Mouse (Mus musculus) small intestine, adult 2 months (tissue): ENCODE measurements around the gene Gstm1. TPM values are rescaled to one million over a fixed set of nuclear protein-coding genes. Genes with fewer than 3 reads are reported as not detected.
A peak's percentile ranks its signal among the peaks of the same experiment; 100 is the strongest.

ENCODE experiments used
- H3K27ac ChIP-seq: fragments of 200-500 bp; 2 replicates; pipeline ENCODE4 v1.5.1; 2012; ENCODE audit warnings: low read depth, low read length, control low read depth, inconsistent platforms; ENCODE audit not compliant: insufficient read depth
- H3K27me3 ChIP-seq: fragments of 200-500 bp; 2 replicates; pipeline ENCODE4 v1.6.1; 2012; ENCODE audit warnings: mild to moderate bottlenecking, moderate library complexity, low read length, inconsistent platforms; ENCODE audit not compliant: control insufficient read depth, insufficient read depth
- H3K36me3 ChIP-seq: fragments of 200-500 bp; 2 replicates; pipeline ENCODE4 v1.6.1; 2012; ENCODE audit warnings: mild to moderate bottlenecking, low read length, control low read depth, inconsistent platforms; ENCODE audit not compliant: control insufficient read depth, insufficient read depth
- H3K4me1 ChIP-seq: fragments of 200-500 bp; 2 replicates; pipeline ENCODE4 v1.6.1; 2012; ENCODE audit warnings: low read length, inconsistent platforms, mixed read lengths; ENCODE audit not compliant: control insufficient read depth, insufficient read depth, insufficient read length
- H3K4me3 ChIP-seq: fragments of 200-500 bp; 2 replicates; pipeline ENCODE4 v1.5.1; 2012; ENCODE audit warnings: low read depth, mild to moderate bottlenecking, control low read depth, inconsistent platforms, low read length, moderate library complexity
- CTCF ChIP-seq: fragments of 200-500 bp; IDR thresholded peaks from 2 replicates; pipeline ENCODE4 v1.5.1; 2012; ENCODE audit warnings: low read depth, mild to moderate bottlenecking, control low read depth, inconsistent platforms, low read length, moderate library complexity, mixed read lengths; ENCODE audit not compliant: insufficient replicate concordance, insufficient read length; ENCODE audit errors: extremely low read depth
- POLR2A ChIP-seq: fragments of 200-500 bp; IDR thresholded peaks from 2 replicates; pipeline ENCODE4 v1.6.1; 2012; ENCODE audit warnings: low read depth, mild to moderate bottlenecking, control low read depth, inconsistent platforms, low read length, moderate library complexity
- WGBS: fragments of 180-500 bp; shearing (Covaris S2); methylation state at CpG from one replicate; pipeline ENCODE4 v1.1.7; 2018; 5-methylcytosine and 5-hydroxymethylcytosine counted together
- polyA plus RNA-seq: library from polyadenylated mRNA; depleted of rRNA; stranded (reverse); fragments of >200 nt; gene quantifications from 2 replicates; pipeline ENCODE4 v1.2.3, GENCODE M21; 2012; rRNA removed

The Gstm1 gene
- 243 and 695 TPM in 2 replicates for polyA plus RNA-seq

DNA sequence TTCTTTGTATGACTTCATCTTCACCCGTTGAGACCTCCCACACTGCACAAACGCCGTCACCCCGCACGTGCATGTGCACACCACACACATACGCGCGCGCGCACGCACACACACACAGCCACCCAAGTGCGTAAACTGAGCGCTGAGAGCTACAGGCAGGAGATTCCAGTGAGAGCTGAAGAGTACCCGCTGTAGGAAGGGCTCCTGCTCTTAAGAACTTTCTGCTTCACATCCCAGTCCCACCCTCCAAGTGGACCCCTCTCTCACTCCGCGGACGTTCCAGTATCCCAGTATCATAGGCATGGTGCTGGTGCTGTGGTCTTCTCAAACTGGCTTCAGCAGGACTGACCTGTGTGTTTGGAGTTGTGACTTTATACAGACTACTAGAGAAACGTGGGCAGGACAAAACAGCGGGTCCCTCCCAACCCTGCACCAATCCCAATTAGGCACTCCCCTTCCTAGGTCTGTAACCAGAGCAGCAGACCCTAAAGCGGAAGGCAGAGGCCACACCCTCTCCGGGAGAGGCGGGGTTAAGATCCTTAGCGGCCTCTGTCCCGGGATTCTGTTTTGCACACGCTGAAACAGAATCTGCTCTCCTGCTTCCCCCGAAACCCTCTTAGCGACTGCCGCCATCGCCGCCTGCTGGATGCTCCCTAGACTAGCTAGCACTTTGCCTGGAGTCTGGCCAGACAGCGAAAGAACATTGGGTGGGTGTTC lies at the start of gene Gstm1:
Gene Gstm1 (minus strand): TSS at position 501 of the 717 bp plus-strand sequence.
- no peaks in the 10 kb centered on the region for H3K36me3 ChIP-seq
- H3K27ac ChIP-seq = peak within 1 kb of the TSS; percentile 89
- H3K27me3 ChIP-seq = no peaks in the 10 kb centered on the region
- WGBS = under 1% methylated on average over 31 of the region's 31 CpGs
- H3K4me1 ChIP-seq = peaks cover 28% of the 10 kb centered on the region; the same call in 1 of the 2 replicates
- H3K4me3 ChIP-seq = peak within 1 kb of the TSS; percentile 68
- TF ChIP-seq POLR2A (peak; percentile 47; the same call in 1 of the 2 replicates), CTCF (peak; percentile 85)

DNA sequence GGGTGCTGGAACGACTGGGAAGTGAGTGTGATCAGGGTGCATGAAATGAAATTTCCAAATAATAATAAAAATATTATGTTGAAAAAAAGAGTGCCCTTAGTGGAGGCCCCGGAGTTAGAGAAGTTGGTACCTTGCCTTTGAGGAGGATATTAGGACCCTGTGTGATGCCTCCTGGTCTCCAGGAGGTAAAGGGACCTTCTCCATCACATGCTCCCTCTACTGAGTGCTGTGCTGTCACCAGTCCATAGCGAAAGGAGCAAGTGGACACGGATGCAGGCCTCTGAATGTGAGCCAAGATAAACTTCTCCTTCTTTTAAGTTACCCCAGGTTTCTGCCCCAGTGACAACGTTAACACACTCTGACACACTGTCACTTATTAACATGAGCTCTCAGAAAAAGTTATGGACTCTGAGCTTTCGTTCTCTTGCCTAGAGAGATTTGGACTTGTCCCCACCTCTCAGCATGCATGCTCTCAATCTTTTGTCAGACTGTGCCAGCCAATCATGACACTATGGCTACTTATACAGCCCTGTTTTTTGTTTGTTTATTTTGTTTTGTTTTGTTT lies 49.7 kb upstream of the Gstm1 start:
- Histone ChIP-seq H3K4me1 (peaks cover 25% of the 10 kb centered on the region), H3K36me3 (no peaks in the 10 kb centered on the region; the same call in 1 of the 2 replicates), H3K4me3 (no peak overlapping the region), H3K27ac (peak overlapping the region; percentile 89), H3K27me3 (no peaks in the 10 kb centered on the region)
- 21% methylated on average over 6 of the region's 6 CpGs for WGBS
- no peak for TF ChIP-seq POLR2A
- TF ChIP-seq CTCF = no peak

DNA sequence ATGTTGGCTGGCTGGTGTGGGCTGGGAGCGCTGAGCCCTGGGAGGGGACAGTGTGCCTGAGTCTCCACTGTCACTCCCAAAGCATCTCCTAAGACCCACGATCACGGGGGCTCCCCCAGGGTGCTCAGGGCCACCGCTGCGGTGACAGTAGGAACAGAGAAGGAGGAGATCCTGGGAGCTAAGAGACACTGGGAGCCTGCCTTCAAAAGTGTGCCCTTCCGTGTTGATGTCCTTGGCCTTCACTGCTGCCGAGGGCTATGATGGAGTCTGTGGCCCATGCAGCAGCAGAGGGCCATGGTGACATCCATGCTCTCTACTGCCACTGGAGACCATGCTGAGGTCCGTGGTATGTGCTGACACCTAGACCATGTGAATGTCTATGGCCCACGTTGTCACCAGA lies 47.8 kb upstream of the Gstm1 start:
- WGBS = 63% methylated on average over 9 of the region's 9 CpGs

DNA sequence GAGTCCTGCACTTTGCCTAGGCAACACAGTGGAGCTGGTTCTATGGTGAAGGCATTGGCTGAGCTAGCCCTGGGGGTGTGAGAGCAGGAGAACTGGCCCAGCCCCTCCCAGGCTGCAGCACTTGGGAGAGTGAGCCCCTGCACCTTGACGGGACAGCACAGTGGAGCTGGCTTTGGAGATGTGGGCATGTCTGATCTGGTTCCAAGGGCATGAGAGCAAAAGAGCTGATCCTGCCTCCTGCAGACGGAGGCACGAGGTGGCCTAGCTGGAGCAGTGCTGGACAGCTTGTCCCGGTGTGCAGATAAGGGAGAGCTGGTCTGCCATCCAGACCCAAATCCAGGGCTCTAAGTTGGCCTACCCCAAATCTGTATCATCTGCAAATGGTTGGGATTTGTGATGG lies 46.9 kb upstream of the Gstm1 start:
- H3K36me3 ChIP-seq = no peaks in the 10 kb centered on the region
- TF ChIP-seq POLR2A (no peak), CTCF (no peak)
- H3K4me3 ChIP-seq = no peak overlapping the region
- 78% methylated on average over 4 of the region's 4 CpGs for WGBS
- H3K27ac ChIP-seq = no peak overlapping the region
- H3K4me1 ChIP-seq = peaks cover 17% of the 10 kb centered on the region
- H3K27me3 ChIP-seq = no peaks in the 10 kb centered on the region

More for the DNA sequence above, 47.8 kb upstream of the Gstm1 start:
- no peak for TF ChIP-seq CTCF
- TF ChIP-seq POLR2A = no peak
- peaks cover 21% of the 10 kb centered on the region for H3K4me1 ChIP-seq
- no peaks in the 10 kb centered on the region for H3K27me3 ChIP-seq
- H3K27ac ChIP-seq = no peak overlapping the region
- no peaks in the 10 kb centered on the region for H3K36me3 ChIP-seq
- no peak overlapping the region for H3K4me3 ChIP-seq

DNA sequence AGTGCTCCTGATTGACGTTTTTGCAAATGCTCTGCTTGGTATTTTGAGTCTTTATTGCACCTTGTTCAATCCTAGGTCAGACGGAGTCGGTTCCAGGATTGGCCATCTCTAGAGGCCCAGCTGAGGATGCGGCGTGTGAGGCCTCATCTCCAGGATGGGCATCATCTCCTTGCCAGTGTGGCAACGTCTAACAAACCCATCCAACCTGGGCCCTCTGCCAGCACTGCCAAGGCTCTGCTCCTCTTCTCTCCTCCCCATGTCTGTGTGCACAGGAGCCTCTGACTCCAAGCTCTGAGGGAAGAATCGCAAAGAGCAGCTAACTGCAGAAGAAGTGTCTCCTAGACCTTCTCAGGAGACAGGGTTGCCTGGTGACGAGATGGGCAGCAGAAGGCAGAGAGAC lies 44.9 kb upstream of the Gstm1 start:
- Histone ChIP-seq H3K4me3 (no peak overlapping the region), H3K36me3 (no peaks in the 10 kb centered on the region), H3K4me1 (peaks cover 12% of the 10 kb centered on the region), H3K27me3 (no peaks in the 10 kb centered on the region), H3K27ac (no peak overlapping the region)
- TF ChIP-seq CTCF = no peak
- WGBS = 80% methylated on average over 8 of the region's 8 CpGs

DNA sequence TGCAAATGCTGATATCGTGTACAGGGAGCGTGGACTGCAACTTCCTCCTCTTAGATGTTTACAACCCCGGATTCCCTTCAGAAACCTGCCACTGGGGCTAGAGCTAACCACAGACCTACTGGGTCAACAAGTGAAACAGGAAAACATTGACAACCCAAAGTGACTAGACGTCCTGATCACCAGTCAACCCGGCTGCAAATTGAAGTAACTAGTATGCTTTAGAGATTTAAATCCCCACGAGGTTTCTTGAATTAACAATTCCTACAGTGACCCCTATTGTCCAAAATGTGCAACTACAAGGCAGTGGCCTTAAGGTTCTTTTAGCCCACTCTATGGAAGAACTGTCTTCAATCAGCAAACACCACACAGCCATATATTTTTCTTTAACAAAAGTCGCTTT lies 43.6 kb upstream of the Gstm1 start:
- H3K4me1 ChIP-seq = peaks cover 11% of the 10 kb centered on the region
- H3K36me3 ChIP-seq = no peaks in the 10 kb centered on the region
- H3K27me3 ChIP-seq = no peaks in the 10 kb centered on the region
- peak; percentile 47; the same call in 1 of the 2 replicates for TF ChIP-seq CTCF
- no peak for TF ChIP-seq POLR2A
- no peak overlapping the region for H3K4me3 ChIP-seq
- H3K27ac ChIP-seq = no peak overlapping the region
- 4% methylated on average over 7 of the region's 7 CpGs for WGBS

DNA sequence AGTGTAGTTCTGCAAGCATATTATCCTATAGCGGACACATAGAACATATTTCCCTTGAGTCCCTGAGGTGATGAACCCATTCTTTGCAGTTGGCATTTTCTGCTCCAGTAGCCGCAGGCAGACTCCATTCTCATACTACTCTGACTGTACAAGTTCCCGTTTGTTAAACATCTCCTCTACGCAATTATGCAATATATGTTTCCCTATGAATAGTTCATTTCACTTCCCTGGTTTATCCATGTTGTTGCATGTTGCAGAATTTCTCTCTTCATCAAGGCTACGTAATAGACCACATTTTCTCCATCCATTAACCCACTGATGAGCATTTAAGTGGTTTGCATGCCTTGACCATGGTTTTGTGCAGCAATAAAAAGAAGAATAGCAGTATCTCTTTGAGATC lies 32.7 kb upstream of the Gstm1 start:
- Histone ChIP-seq H3K27me3 (no peaks in the 10 kb centered on the region), H3K36me3 (no peaks in the 10 kb centered on the region), H3K4me1 (no peaks in the 10 kb centered on the region), H3K27ac (no peak overlapping the region), H3K4me3 (no peak overlapping the region)
- WGBS = 92% methylated on average over 5 of the region's 5 CpGs
- TF ChIP-seq CTCF (no peak), POLR2A (no peak)
